Mouse (Mus musculus) heart, adult 18-20 months (tissue): ENCODE results near the gene Pik3cd. TPM values are rescaled to one million over a fixed set of nuclear protein-coding genes. Genes with fewer than 3 reads are reported as not detected.
A peak's percentile ranks its signal among the peaks of the same experiment; 100 is the strongest.
"Not testable (repeated sequence)": the region's sequence is repeated elsewhere in the genome, so short reads cannot be mapped to it uniquely, and the experiment has no call there.

Experiments used
- DNase-seq, 2 experiments: peaks; one replicate each; pipeline ENCODE4 v3.0.0; 2021 to 2022; ENCODE audit warnings: mixed read lengths in 1 of 2
- long read RNA-seq, 2 experiments: library from polyadenylated mRNA; stranded (forward); transcript quantifications; one replicate each; pipeline ENCODE4 v2.0.0; 2021
- total RNA-seq, 2 experiments: library from RNA; stranded (reverse); gene quantifications; 2 replicates each; pipeline ENCODE4 v1.2.3; 2021

The Pik3cd gene
- total RNA-seq, result 1 to 10 TPM; 3.5 to 5.6 TPM
- long read RNA-seq, experiment 1, partial matches to known transcripts, result 1 of 2 reads
- long read RNA-seq, experiment 1, other reads (novel, unspliced or antisense), result 1 of 2 reads
- long read RNA-seq, experiment 2, result 0 reads

DNA sequence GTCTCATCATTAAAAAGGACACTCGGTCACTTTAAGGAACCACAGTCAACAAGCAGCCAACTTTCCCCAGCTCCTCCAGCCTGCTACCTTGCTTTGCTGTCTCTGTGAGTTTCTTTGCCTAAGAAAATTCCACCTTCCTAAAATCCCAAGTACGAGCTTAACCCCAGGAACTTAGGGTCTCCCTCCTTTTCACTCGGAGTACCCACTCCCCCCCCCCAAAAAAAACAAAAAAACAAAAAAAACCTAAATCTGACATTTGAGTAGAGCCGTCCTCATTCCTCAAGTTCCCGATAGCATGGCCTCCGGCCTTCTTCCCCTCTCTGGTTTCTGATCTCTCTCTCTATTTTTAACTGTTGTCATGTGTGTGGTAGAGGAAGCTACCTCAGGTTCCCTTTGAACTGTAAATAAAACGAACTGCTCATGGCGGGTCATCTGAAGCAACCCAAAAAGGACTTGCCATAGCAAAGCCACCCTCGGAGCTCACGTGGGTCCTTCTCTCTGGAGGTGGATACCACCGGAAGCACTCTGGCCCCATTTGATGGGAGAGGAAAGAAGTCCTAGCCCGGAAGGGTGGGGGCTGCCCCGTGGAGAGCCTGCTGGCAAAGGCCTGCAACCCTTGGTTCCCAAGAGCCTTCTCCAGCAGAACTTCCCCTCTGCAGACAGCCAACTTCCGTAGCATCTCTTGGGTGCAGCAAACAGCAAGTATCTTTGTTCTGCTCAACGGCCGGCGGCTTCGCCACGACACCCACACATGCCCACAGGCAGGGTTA lies at the start of gene Pik3cd:
Gene Pik3cd (minus strand): TSS at position 362 of the 770 bp plus-strand sequence.
- DNase-seq, result peak; percentile 55 to 77

DNA sequence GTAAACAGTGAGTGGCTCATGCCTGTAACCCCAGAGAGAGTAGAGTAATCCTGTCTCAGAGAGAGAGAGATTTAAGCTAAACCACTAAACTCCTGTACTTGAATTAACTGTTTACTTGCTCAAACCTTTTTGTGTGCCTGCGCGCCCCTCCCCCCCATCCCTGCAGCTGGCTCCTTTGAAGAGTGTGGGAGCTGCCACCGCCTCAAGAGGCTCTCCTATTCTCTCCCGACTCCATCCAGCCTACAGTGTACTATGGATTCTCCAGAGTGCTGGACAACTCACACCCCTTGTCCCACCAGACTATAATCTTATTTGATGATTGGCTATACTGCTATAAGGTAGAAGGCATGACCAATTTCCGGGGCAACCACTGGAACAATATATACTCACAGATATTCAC lies 48.3 kb upstream of the Pik3cd start:
- no peak for DNase-seq

- DNase-seq, result not testable (repeated sequence)
Measured at GRCm38 (mm10) chr4:149749663-149750015, 47.3 kb upstream of the Pik3cd start.

DNA sequence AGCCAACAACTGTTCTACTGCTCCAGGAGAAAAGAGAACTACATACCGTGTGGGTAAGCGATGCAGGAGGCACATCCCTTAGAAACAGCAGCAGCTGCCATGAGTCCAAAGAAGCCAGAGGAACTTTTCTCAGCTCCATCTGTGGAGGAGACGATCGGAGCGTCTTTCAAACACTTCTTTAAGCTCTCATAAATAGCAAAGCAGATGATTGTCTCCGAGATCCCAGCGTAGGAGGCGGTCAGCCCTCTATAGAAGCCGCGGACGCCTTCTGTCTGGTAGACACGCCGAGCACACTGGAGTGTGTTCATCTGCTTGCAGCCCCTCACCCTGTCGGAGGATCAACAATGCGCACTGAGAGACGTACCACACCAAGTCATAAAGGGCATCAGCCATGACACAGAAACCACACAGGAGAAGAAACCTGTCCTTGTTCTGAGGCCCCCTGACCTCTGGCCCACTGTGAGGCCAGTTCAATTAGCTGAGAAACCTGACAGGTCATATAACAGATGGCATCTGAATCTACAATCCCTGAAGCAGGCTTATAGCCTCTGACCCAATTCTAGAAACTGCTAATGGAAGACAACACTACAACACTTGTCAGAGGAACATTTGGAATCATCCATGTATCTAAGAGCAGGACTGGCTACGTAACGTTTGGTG lies 46.8 kb upstream of the Pik3cd start:
- no peak for DNase-seq

GRCm38 (mm10) chr4:149744119-149744518 lies 41.7 kb upstream of the Pik3cd start:
- no peak for DNase-seq

GRCm38 (mm10) chr4:149742011-149742530 lies 39.7 kb upstream of the Pik3cd start:
- no peak for DNase-seq

DNA sequence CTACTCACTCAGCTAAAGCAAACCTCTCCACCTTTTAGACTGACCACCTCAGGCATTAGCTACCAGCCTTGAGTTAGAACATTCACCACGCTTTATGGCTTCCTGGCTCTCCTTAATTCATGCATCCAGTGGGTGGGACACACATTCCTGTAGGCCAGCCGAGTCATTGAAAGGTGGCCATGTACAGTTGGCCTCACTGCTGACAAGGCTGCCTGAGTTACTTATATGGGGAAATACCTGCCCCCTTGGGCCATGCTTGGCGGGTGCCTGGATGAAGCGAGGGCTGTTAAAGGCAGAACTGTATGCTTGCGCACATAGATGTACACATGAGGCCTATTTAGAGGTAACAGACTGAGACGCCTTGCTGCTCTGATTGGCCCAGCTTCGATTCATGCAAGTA lies 37.9 kb upstream of the Pik3cd start:
- DNase-seq, result no peak

DNA sequence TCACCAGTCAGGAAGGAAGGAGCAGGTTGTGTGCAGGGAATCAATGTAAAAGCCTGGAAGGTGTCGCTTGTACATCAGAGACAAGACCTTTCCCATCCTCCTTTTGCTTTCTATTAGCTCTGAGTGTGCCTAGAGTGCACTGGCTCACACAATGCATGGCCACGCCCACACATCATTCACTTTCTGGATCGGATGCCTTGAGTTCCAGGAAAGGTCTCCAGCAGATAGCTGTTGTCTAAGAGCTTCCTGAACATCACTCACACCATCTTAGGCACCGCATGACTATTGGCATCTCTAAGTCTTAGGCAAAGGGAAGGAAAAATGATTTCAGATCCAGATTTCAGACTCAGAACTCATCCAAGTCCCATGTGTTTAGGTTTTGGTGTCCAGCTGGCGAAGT lies 37.1 kb upstream of the Pik3cd start:
- DNase-seq, result no peak

GRCm38 (mm10) chr4:149737383-149738324 lies 35.3 kb upstream of the Pik3cd start, which contains the start of gene Tmem201:
Tmem201 (minus strand) TSS chr4:149738044.
- DNase-seq, result peak; percentile 95 to 96

DNA sequence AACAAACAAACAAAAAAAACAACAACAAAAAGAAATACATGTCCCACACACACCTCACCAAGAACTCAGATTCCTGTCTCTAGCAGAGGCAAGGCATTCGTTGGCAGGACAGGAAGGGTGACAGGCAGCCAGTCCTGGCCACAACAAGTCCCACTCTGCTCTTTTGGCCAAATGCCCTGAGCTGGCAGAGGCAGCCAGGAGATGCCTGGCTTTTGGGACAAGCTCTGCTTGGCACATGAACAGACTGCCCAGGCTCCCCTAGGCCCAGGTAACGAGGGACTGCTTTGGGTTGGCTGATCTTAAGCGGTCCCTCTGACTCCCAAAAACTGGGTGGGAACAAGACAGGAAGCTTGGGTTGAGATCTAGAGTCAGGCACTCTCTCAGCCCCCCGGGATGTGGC lies 34.2 kb upstream of the Pik3cd start:
- peak; percentile 87 to 89 for DNase-seq

- no peak for DNase-seq
Measured at GRCm38 (mm10) chr4:149735624-149736250, 33.4 kb upstream of the Pik3cd start.

DNA sequence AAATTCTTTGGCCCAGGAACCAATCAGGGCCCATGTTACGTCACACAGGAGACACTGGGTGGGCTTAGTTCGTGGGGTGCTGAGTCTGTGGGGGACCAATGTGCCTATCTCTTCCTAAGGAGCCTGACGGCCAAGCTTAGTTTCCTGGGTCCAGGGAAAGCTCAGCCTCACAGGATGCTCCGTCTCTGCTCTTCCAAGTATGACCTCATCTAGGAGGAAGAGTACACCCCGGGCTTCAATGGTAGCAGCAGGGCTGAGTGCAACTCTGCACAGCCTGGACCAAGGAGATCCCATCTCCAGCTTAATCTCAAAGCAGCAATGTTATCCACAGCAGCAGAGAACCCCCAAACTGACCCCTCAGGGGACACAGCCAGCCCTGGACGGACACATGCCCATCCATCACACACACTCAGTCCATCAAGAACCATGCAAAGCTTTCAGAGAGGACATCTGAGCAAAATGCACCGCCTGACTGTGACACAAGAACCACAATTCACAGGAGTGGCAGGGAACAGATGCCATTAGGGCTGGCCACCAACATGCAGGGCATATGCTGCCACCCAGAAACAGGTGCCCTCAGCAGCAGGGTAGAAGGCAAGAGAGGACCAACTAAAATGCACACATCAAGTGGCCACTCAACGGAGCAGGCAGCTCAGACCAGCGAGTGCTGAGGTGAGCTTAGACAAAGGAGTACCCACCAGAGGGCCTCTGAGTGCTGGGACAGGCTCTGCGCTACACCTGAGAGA lies 32.5 kb upstream of the Pik3cd start:
- DNase-seq, result no peak

DNA sequence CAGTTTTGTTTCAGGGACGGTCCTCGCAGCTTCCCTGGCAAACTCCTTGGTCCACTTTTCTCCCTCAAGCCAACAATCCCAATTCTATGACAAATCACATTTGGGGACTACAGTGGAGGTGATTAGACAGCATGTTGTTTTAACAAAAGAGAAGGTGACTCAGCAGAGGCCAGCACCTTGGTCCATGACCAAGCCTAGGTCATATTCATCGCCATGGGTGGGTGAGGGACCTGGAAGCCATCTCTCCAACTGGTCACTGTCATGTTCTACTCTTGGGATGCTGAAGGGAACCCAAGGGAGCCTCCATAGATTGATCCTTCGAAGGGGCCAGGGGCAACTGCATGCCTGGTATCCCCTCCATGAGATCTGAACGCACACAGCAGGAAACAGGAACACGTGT lies 31.9 kb upstream of the Pik3cd start:
- no peak for DNase-seq

- peak in 1 of 2 experiments; percentile 76 for DNase-seq
Measured at GRCm38 (mm10) chr4:149733748-149734147, 31.4 kb upstream of the Pik3cd start.

DNA sequence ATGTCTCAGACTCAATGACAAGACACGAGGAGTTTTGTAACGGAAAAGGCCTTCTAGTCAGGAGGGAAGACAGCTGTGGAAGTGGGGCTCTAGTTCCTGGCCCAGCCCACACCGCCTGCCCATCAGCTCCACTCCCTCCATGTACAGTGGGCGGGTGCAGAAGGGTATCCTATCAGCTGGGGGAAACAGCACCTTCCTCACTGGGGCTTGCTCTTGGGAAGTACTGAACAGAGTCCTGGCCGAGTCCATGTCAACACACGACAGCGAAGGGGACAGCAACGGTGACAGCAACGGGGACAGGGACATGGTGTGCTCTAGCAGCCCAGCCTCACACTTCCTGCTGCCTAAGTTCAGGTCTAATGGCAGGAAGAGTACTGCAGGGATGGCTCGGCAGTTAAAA lies 30.4 kb upstream of the Pik3cd start:
- DNase-seq, result peak; percentile 60 to 76

GRCm38 (mm10) chr4:149732313-149732712 lies 29.9 kb upstream of the Pik3cd start:
- no peak for DNase-seq

DNA sequence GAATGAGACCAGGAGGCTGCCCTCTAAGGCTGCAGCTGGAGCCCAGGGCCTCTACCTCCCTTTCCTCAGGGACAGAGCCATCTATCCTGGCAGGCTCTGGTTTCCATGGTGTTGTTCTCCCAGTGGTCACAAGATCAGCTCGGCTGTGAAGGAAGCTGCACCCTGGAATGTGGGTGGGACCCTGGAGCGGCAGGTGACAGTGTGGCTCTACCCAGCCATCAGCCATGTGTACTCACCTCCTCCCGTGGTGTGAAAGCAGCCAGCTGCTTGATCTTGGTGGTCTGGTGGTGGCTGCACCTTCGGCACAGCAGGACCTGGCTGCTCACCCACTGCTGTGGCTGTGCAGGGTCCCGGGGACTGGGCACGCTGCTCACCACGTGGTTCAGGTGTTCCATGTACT lies 28.5 kb upstream of the Pik3cd start:
- DNase-seq, result no peak

DNA sequence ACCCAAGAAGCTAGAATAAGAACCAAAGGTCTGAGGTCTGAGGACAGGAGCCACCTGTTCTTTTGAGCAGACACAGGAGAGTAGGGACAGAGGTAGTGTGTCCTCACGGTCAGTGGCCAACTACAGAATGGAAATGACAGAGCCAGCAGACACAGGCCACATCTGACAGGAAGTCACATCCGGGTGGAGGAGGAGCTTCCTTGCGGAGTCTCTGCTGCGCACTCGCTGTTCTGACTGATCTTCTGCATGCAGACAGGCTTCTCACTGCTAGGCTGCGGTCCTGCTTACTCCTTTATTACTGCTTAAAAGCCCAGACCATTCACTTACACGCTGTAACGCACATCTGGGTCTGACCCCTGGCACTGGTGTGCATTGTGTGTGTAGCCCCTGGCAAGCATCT lies 26.4 kb upstream of the Pik3cd start:
- DNase-seq, result peak; percentile 63 to 80

GRCm38 (mm10) chr4:149727636-149728035 lies 25.3 kb upstream of the Pik3cd start:
- no peak for DNase-seq

- peak; percentile 78 to 86 for DNase-seq
Measured at GRCm38 (mm10) chr4:149725661-149726350, 23.4 kb upstream of the Pik3cd start.
